Mouse (Mus musculus): ENCODE measurements around the gene Aknad1. TPM values are rescaled to one million over a fixed set of nuclear protein-coding genes. Genes with fewer than 3 reads are reported as not detected.
A peak's percentile ranks its signal among the peaks of the same experiment; 100 is the strongest.

The Aknad1 gene
- total RNA-seq (2022) = not detected

DNA sequence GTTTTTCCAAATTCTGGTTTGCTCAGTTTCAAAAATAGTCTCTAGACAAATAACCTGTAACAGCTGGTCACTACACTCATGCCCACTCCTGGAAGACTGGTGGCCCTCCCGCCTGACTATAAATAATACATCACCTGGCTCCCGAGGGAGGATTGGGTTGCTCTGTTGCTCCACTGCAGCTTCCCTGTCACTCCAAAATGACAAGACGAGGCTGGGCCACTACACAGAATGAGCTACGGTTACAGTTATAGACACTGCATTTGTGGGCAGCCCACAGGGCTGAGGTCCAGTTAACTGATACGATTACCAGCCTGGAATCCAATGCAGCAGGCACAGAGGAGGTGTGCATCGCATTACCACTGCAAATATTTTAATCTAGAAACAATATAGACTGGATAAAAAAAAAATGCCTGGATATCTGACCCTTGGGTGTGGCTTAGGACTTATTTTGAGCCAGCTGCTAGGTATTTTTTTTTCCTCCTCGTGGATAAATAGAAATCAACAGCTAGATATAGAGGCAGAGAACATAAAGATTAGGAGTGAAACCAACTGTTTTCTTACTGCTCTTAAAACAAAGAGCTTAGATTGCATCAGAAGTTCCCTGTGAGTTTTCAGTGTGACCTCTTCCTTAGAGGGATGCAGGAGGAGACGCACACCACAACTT is at the start of gene Aknad1:
Gene Aknad1, plus strand, starts transcription at position 614 of the 664 bp plus-strand sequence.
- no peak for DNase-seq (ENCODE audit: low spot score in 2 of 2)

DNA sequence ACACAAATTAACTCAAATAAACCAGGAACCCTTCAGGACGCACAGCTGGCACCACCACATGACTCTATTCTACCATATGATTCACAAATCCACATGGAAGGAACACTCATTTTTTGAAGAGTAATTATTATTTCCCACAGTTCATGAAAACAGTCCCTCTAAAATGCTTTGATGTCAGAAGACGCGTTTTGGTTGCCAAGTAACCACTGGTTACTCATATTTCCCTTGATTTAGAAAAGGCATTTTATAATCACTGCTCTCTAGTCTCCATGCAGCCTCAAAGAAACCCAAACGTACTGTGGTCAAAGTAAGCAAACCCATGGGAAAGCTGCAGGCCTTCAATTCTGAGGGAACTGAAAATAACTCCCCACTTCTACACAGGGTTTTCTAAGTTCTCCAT is 49.5 kb upstream of the Aknad1 start:
- DNase-seq (ENCODE audit: low spot score in 2 of 2) = no peak

GRCm38 (mm10) chr3:108694321-108694720 is 45.1 kb upstream of the Aknad1 start:
- no peak for DNase-seq (ENCODE audit: low spot score in 2 of 2)

- DNase-seq (ENCODE audit: low spot score in 2 of 2) = no peak
Measured at GRCm38 (mm10) chr3:108698662-108699061, 40.8 kb upstream of the Aknad1 start.

DNA sequence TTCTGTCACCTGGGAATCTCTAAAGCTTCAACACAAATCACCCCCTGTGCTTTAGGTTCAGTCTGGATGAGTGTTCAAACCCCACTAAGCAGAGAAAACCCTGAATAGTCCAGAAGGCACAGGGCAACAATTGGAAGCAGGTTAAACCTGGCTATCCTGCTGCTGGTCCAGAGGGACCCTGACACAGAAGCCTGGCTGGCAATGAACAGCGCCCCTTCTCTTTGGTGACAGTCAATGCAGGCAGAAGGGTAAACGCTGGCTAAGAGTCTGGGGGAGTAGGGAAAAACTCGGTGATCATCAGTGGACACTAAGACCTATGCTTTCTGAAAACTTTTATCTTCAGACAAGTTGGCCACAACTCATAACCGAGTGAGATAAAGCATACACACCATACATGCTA is 39.7 kb upstream of the Aknad1 start:
- DNase-seq (ENCODE audit: low spot score in 2 of 2) = no peak

DNA sequence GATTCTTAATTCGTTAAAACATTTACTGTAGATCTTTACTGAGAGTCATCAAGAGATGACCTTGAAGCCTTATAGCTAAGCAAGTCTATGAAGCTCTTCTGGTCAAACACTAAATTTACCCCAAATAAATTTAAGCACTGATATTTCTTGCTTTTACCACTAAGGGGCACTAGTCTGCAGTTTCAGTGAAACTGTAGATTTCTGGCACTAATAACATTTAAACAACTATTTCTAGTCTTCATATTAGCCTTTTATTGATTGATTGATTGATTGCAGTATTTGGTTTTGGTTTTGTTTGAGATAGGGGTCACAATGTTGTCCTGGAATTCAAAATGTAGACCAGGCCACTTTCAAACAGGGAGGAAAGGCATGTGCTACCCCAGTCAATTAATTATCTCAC is 38.2 kb upstream of the Aknad1 start:
- no peak for DNase-seq (ENCODE audit: low spot score in 2 of 2)

DNA sequence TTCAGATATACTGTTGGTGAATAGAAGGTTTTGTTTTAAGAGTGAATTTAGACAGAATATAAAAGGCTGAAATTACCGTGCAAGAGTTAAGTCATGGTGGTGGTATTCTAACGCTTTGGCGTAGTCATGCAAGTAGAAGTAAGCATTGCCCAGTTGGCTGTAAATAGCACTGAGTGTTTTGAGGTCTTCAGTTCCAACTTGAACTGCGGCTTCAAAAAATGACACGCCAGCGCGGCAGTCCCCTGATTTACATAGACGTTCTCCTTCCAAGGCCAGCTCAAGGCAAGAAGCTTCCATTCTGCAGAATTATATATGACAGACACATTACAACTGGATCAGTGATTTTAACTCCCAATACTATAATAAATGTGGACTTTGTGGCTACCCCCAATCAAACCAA is 36.7 kb upstream of the Aknad1 start:
- no peak for DNase-seq (ENCODE audit: low spot score in 2 of 2)

DNA sequence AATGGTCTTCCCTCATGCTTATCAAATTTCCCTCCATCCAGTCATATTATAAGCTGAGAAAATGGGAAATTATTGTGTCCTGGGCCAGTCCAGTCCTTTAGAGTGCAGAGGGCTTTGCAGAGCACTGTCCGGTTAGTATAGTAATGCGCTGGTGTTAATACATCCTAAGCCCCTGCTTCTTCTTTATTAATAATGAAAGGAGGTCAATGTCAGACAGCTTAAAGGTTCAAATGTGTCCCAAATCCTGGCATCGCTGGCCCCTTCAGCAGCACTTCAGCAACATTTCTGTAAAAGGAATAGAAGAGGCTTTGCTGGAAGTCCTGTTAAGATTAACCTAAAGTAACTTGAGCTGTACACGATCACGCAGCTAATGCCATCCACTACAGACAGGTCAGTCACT is 28.2 kb upstream of the Aknad1 start:
- DNase-seq (ENCODE audit: low spot score in 2 of 2) = no peak

DNA sequence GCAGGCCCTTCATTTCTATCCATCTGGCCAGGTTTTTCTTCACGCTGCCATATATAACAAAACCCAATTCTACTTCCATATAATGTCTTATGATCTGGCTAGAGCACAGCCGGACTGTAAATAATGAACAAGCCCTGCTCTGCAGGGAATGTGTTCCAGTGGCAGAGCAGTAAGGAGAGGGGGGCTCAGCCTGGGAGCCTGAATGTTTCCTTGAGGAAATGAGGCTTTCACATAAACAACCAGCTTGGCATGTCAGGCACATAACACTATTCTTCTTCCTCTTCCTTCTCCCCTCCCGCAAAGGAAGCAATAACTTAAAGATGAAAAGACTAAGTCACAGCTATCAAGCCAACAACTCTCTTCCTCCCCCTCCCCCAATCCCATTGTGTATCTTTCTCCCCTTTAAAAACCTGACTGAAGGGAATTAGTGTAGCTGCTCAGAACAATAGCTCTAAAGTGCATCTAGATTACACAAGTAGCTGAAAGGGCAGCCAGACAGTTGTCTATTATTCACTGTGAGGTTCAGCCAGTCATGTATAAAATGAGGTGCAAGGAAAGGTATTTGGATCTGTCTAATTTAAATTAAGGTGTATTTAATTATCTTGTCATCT is 26.3 kb upstream of the Aknad1 start:
- DNase-seq (ENCODE audit: low spot score in 2 of 2) = no peak

GRCm38 (mm10) chr3:108714837-108715236 is 24.6 kb upstream of the Aknad1 start:
- no peak for DNase-seq (ENCODE audit: low spot score in 2 of 2)

GRCm38 (mm10) chr3:108717896-108718502 is 21.5 kb upstream of the Aknad1 start:
- DNase-seq (ENCODE audit: low spot score in 2 of 2) = no peak

DNA sequence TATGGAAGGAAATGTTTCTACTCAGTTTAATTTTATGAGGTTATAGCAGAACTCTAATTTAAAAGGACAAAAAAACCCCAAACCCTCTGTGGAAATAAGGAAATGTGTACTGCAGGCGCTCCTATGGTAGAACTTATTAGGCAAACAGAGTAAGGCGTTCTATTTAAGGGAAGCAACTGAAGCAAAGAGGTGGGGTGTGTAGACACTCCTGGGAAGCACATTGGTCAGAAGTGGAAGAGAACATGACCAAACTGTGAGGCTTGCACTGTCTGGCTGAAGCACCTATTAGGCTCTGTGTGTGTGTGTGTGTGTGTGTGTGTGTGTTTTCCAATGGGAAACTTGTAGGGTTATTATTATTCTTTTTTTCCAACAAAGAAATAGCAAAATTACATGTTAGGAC is 20.1 kb upstream of the Aknad1 start:
- no peak for DNase-seq (ENCODE audit: low spot score in 2 of 2)

DNA sequence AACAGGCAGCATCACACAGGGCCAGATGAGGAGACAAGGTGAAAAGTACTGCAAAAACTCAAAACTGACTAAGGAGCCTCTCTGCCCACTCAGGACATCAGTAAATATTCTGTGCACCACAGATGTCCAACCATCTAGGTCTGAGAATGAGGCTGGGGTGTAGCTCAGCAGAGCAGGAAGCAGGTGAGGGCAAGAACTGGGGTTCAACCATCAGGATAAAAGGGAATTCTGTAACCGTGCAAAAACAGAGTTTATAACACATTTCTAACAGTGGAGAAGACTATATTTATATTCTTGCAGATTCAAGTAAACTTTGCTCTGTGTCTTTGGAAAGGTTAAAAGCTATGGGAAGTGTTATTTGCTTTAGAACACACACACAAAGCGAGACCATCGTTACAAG is 19.7 kb upstream of the Aknad1 start:
- no peak for DNase-seq (ENCODE audit: low spot score in 2 of 2)

- peak; percentile 24 to 43 for DNase-seq (ENCODE audit: low spot score in 2 of 2)
Measured at GRCm38 (mm10) chr3:108721076-108721991, 18.1 kb upstream of the Aknad1 start.

GRCm38 (mm10) chr3:108722036-108722872 is 17.2 kb upstream of the Aknad1 start, which contains the start of gene Gpsm2:
TSS of gene Gpsm2 (minus strand) at chr3:108722309.
- DNase-seq (ENCODE audit: low spot score in 2 of 2) = peak; percentile 93

- no peak for DNase-seq (ENCODE audit: low spot score in 2 of 2)
Measured at GRCm38 (mm10) chr3:108726413-108726812, 13.0 kb upstream of the Aknad1 start.

- DNase-seq (ENCODE audit: low spot score in 2 of 2) = no peak
Measured at GRCm38 (mm10) chr3:108727344-108727743, 12.1 kb upstream of the Aknad1 start.

- no peak for DNase-seq (ENCODE audit: low spot score in 2 of 2)
Measured at GRCm38 (mm10) chr3:108727776-108728175, 11.7 kb upstream of the Aknad1 start.

- DNase-seq (ENCODE audit: low spot score in 2 of 2) = no peak
Measured at GRCm38 (mm10) chr3:108730316-108730715, 9.1 kb upstream of the Aknad1 start.

GRCm38 (mm10) chr3:108737761-108738160 is 1.7 kb upstream of the Aknad1 start:
- DNase-seq (ENCODE audit: low spot score in 2 of 2) = no peak

- no peak for DNase-seq (ENCODE audit: low spot score in 2 of 2)
Measured at GRCm38 (mm10) chr3:108744060-108744459, 4.6 kb downstream of the Aknad1 start.

Data from layer of hippocampus, adult 8-10 months (tissue).